Mouse (Mus musculus): ENCODE data around the gene Skap1.

DNA sequence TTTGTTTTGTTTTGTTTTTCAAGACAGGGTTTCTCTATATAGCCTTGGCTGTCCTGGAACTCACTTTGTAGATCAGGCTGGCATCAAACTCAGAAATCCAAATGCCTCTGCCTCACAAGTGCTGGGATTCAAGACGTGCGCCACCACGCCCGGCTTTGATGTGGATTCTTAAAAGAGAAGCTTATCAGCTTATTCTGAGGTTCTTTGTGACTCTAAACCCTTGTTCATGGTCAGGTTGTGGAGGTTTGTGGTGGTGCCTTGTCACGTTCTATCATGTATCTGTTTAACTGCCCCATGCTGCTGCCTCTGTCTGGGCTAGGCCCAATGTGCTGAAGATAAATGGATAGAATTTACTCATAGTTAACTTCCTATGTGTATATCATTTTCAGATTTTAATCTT lies 341.2 kb downstream of the Skap1 start:
- TF ChIP-seq POLR2A (IDR thresholded peaks at IDR 0.05; ENCODE audit: extremely low read depth, insufficient read depth, low read length), result no peak
- no peak for TF ChIP-seq CTCF (IDR thresholded peaks at IDR 0.05; ENCODE audit: extremely low read depth, insufficient read depth, low read length)
